Mouse (Mus musculus) thymus, adult 2 months (tissue): ENCODE results near the gene Tanc1.

ENCODE experiments used
- CTCF ChIP-seq: fragments of 200-500 bp; IDR thresholded peaks from 2 replicates; pipeline ENCODE4 v1.5.1; 2012; ENCODE audit warnings: mild to moderate bottlenecking, control low read depth, low read length, moderate library complexity, borderline replicate concordance; ENCODE audit not compliant: control insufficient read depth, poor library complexity, insufficient read depth; ENCODE audit errors: extremely low read depth
- POLR2A ChIP-seq: fragments of 200-500 bp; IDR thresholded peaks from 2 replicates; pipeline ENCODE4 v1.6.1; 2012; ENCODE audit warnings: mild to moderate bottlenecking, low read length, control low read depth, moderate library complexity; ENCODE audit not compliant: control insufficient read depth, poor library complexity, insufficient read depth; ENCODE audit errors: extremely low read depth

DNA sequence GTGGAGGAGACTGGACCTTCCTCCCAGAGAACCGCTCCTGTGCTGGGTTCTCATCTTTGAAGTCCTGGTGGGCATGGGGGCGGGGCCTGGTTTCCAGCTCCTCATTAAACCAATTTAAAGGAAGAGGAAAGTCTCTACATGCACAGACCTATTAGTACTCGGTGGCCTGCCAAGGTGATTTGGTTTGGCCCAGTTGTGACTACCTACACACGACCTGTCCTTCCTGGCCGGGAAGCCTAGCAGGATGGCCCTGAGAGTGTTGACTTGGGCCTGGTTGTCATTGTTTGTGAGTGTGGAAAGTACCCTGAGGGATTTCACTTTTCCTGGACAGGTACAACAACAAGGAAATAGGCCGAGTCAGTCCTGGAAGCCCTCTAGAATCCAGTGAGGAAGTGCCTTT is 64.2 kb downstream of the Tanc1 start:
- TF ChIP-seq CTCF: no peak
- TF ChIP-seq POLR2A: no peak
